Mouse (Mus musculus) left cerebral cortex, postnatal 25 days (tissue): ENCODE data around the gene Zfp872. TPM values are rescaled to one million over a fixed set of nuclear protein-coding genes. Genes with fewer than 3 reads are reported as not detected.
"Not testable (repeated sequence)": the region's sequence is repeated elsewhere in the genome, so short reads cannot be mapped to it uniquely, and the experiment has no call there.

Experiments used
- DNase-seq, 2 experiments: peaks; one replicate each; pipeline ENCODE4 v3.0.0; 2022; ENCODE audit warnings: low spot score in 2 of 2, mixed read lengths in 1 of 2
- intact Hi-C: fragments of 180-260 bp; cut with DNase I; formaldehyde crosslinking; loops from one replicate; pipeline ENCODE4 v1.15.1; 2025
- total RNA-seq, 2 experiments: library from RNA; stranded (reverse); gene quantifications; 2 replicates each; pipeline ENCODE4 v1.2.3; 2021

The Zfp872 gene
- total RNA-seq, 2 experiments from 2014 or later: not detected

DNA sequence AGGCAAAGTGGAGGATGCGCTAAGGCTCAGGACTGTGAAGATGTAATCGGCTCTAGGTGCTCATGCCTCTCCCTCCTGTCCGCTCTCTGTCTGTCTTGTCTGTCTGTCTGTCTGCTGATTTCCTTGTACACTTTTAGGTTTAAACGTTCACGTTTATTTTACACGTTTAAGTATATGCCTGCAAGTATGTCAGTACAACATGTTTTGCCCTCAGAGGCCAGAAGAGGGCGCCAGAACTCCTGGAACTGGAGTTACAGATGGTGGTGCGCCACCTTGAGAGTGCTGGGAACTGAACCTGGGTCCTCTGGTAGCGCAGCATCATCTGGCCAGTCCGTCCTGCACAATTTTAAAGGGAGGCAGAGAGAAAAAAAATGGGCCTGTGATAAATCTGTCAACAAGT is 21.2 kb upstream of the Zfp872 start:
- no peak for DNase-seq
- intact Hi-C loops: no loop called here

DNA sequence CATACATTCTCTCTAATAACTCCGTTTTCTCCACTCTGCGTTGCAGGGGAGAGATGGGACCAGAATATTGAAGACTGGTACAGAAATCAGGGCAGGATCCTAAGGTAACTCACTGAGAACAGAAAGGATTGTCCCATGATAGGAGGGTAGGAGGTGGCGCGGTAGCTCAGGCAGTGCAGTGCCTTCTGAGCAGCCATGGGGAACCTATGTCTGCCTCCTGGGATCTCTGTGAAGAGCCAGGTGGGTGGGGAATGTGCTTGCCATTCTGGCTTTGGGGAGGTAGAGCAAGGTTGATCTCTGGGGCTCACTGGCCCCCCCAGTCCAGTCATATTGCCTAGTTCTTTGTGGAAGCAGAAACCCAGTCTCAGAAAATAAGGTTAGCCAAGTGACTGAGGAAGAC is 20.1 kb upstream of the Zfp872 start:
- intact Hi-C loops: no loop called here
- no peak for DNase-seq

DNA sequence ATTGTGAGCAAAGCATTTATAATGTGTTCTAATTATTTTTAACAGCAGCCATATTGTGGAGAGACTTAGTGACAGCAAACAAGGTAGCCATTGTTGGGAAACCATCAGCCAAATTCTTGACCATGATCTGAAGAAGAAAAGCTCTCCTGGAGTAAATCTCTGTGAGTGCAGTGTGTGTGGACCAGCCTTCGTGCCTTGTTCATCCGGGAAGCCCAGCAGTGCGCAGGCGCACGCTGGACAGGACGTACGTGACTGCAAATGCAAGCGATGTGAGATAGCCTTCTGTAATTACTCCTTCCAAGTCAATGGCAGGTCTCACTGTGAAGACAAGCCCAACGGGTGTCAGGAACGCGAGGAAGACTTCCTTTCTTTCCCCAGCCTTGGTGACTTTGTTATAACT is 18.6 kb upstream of the Zfp872 start:
- intact Hi-C loops: no loop called here
- DNase-seq: no peak

DNA sequence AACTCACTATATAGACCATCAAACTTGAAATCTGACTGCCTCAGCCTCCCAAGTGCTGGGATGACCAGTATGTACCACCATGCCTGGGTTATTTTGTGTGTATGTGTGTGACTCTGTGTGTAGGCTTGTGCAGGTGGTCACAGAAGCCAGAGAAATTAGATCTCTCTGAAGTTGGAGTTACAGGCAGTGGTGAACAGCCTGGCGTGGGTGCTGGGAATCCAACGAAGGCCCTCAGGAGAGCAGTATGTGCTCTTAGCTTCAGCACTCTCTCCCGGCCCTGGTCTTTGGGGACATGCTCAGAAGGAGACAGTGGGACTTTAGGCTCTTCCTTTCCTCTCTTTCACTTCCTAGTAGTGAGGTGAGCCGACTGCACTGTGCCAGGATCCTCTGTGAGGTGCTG is 15.6 kb upstream of the Zfp872 start:
- intact Hi-C loops: no loop called here
- DNase-seq: no peak

DNA sequence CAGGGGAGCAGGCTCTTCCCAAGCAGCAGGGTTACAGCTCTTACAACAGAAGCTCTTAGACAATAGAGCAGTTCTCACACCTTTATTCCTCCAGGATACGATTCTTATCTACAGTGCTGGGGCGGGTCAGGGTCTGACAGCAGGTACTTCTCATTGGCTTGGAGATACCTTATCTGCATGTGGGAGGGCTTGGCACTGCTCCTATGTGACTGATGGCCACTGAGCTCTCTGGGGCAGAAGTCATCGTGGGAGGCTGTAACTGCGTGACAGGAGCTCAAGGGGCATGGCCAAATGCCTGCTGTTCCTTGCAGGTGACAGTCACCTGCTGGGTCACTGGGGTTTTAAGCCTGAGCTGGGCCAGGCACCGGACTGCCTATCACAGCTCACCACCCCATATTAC is 8.5 kb downstream of the Zfp872 start:
- no peak for DNase-seq
- intact Hi-C loops: no loop called here

DNA sequence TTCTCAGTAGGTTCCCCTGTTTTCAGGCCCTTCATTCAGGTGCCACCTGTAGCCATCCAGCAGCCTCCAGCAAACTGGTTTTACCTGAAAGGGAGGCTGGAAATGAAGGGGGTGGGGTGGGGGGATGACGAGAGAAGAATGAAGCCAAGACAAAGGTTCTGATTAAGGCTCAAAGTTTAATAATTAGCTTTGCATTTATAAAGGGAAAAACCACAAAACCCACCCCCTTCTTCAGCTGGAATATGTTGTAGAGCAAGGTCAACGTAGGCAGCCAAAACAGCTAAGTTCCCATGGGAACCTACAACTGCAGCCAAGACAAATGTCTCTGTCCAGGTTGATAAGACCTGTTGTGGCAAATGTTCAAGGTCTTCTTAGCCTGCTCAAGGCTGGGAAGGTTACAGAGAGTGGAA is 25.9 kb downstream of the Zfp872 start:
- no peak for DNase-seq
- intact Hi-C loops: no loop called here

DNA sequence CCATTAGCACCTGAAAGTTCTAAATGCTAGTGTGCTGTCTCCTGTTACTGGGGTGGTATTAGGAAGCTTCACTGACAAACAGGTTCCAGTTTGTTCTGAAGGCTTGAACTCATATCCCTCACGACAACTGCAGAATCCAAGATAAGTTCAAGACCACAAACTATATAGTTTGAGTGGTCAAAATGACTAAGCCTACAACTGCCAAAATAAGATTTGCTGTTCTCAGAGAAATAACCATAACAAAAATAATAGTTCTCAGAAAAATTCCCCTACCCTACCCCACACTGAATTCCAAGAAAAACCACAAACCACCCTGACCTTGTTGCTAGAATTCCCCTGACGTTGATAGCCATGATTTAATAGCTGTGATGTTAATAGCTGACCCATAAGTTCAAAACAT is 26.7 kb downstream of the Zfp872 start:
- intact Hi-C loops: no loop called here
- DNase-seq: no peak

DNA sequence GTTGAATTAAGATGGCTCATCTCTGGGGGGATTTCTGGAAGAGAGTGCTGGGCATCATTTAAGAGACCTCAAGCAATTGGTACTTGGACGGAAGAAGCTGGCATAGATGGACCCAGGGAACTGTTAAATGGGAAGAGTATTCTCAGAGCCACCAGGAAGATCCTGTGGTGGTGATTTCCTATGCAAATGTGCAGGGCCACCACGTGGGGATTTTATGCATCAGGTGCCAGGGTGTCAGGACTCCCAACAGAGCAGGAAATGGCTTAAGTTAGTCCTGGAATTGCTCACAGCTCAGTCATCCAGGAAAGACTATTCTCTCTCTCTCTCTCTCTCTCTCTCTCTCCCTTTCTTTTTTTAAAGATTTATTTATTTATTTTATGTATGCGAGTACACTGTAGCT is 28.8 kb downstream of the Zfp872 start:
- DNase-seq: no peak
- intact Hi-C loops: no loop called here

DNA sequence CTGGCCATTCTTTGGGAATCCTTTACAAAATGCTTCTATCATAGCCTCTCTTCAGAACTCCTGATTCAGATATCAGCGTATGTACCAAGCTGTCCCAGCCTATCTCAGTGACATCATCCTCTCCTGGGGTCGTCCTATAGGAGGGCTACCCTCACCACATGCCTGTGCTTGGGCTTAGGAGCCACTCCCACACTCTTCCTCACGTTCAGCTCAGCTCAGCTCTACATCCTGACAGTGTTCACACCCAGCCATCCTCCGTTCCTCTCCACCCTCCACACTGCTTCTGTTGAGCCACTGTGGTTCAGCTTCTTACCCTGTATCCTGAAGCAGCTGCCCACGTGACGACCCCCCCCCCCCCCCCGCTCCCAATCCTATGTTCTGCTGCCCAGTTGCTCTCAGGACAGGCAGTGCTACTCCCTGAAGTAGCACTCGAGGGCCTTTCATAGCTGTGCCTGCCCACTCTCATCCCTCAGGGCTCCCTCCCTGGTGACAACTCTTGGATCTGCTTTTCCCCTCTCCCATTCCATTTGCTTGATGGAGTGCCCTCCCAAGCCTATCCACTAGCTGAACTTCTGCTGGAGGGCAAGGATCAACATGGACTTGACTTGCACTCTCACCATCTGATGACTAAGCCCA is 30.1 kb downstream of the Zfp872 start:
- DNase-seq: no peak
- intact Hi-C loops: no loop called here

DNA sequence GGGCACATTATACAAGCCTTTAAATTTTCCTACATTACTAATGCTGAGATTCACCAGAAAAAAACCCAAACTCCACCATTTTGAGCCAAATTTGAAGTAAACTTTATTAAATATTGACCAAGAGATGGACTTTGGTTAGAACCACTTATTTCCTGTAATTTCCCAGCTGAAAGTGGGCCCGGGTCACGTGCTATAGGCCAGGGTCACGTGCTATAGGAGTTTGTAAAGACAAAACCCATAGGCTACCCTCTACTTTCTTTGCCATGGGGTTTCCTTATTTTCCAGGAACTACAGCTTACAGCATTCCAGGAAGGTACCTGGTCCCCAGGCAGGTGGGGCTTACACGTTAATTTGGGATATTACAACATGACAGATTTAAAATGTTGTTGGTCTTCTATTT is 36.2 kb downstream of the Zfp872 start:
- intact Hi-C loops: loop anchor here (2.0 kb wide), 1 partner anchor 67 kb away; the partner anchor contains the start of gene Pigyl
- DNase-seq: no peak

DNA sequence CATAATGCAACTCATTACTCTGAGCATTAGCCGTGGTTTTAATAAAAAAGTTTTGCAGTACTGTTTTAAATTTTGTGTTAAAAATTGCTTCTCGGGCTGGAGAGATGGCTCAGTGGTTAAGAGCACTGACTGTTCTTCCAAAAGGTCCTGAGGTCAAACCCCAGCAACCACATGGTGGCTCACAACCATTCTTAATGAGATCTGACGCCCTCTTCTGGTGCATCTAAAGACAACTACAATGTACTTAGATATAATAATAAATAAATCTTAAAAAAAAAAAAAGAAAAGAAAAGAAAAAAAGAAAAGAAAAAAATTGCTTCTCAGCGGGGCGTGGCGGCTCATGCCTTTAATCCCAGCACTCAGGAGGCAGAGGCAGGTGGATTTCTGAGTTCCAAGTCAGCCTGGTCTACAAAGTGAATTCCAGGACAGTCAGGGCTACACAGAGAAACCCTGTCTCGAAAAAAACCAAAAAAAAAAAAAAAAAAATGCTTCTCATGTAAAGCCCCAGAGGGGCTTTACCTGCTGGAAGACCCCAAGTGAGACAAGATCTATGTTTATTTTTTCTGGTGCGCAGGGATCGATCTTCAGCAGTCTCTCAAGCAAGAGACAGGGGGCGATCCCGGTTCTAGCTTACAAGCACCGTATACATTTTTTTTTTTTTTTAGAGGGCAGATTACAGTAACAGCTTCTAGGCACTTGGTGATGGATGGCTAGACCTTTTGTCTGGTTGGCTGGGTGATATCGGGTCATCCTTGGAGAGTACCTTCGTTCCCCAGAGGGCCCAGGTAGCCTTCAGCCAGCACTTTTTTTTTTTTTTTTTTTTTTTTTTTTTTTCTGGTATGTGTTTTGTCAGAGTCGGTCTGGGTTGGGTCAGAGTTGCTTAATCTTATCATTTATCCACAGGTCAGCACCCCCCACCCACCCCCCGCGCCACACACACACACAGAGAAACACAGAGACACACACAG is 36.9 kb downstream of the Zfp872 start:
- DNase-seq: peak; percentile 6 to 32
- intact Hi-C loops: loop anchor here (2.0 to 5.0 kb wide), 2 partner anchors 68 to 162 kb away; partner anchors contain the start of genes Anln and Pigyl

DNA sequence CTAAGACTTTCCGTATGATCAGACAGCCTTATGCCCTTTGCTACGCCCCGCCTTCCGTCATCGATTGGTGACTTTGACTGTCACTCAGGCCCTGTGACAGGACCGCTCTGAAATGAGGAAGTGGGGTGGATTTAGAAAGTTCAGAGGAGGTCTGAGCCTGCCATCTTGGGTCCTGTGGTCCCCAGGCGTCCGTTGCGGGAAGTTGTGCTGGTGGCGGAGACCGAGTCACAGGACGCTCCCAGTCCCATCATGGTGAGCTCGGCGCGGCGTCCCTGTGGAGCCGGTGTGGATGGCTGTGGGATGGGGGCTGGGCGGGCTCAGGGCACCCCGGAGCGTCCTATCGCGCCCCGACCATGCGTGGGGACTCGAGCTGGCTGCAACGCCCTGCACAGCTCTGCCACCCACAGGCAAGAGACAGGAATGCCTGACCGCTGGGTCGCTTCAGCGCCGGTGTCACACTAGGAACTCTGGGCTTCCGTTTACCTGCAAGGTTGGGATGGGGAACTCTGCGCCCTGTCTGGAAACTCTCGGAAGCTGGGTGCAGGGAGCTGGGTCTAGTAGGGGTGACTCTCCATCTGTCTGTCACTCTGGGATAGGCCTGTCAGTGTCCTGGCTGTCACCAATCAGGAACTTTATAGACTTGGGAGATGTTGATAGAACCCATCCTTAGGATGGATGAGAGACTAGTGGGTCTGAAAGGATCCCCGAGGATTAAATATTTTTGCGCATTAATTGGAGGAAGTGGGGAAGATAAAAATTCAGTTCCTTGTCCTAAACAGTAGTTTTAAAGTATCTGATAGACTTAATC is 37.9 kb downstream of the Zfp872 start, which contains the start of gene Zfp809:
Zfp809 (plus strand) TSS at position 134 of the 808 bp plus-strand sequence.
- intact Hi-C loops: loop anchor here (2.0 to 5.0 kb wide), 2 partner anchors 69 to 162 kb away; partner anchors contain the start of genes Anln and Pigyl
- DNase-seq: peak; percentile 99

DNA sequence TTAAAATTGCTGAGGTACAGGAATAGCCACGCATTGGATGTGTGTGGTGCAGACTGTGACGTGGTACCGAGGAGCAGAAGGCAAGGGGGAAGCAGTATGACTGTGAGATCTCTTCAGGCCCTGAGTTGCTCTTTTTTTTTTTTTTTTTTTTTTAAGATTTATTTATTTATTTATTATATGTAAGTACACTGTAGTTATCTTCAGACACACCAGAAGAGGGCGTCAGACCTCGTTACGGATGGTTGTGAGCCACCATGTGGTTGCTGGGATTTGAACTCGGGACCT is 38.4 kb downstream of the Zfp872 start:
- DNase-seq: not testable (repeated sequence)
- intact Hi-C loops: loop anchor here (5.0 kb wide), 1 partner anchor 161 kb away; the partner anchor contains the start of gene Anln

DNA sequence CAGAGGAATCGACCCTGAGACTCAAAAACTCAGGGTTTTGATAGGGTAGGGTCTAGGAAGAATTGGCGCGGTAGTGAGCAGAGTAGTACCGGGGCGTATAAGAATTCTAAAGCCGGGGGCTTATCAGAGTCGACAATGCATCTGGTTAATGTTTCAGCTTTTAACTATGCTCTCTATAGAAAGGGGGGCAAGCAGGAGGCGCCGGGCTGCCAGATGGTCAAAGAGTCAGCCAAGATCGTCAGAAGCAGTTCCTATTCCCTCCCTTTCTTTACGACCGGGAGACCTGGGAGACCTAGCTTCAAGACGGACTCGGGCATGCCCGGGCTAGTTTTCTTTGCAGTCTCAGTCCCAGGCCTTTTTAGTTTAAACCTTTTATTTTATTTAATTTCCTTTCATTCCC is 39.0 kb downstream of the Zfp872 start:
- DNase-seq: no peak
- intact Hi-C loops: loop anchor here (5.0 kb wide), 1 partner anchor 160 kb away; the partner anchor contains the start of gene Anln

DNA sequence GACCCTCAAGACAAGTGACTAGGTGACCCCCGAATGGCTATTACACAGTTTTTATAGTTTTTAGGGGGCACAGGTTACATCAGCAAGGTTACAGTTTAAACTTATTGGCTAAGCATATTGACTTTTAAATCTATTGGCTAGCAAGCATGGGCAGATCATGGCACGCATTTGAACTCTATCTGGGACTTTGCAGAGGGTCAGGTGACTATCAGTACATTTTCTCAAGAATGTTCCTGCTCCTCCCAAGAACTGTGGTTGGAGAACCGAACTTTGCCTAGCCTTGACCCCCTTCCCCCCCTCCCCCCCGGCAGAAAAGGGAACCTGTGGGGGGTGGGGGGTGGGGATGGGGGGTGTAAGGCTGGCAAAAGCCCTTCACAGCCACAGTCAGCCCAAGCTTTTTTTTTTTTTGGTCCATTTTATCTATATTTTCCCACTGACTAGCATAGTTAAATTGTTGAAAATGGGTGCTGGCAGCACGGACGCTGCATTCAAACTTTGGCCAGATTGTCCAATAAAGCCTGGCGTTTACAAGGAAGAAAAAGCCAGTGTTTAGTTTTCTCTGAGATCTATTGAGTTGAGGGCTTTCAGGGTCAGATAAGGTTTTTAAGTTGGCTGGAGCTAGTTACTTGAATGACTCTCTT is 41.6 kb downstream of the Zfp872 start:
- intact Hi-C loops: loop anchor here (5.0 kb wide), 1 partner anchor 158 kb away; the partner anchor contains the start of gene Anln
- DNase-seq: no peak

DNA sequence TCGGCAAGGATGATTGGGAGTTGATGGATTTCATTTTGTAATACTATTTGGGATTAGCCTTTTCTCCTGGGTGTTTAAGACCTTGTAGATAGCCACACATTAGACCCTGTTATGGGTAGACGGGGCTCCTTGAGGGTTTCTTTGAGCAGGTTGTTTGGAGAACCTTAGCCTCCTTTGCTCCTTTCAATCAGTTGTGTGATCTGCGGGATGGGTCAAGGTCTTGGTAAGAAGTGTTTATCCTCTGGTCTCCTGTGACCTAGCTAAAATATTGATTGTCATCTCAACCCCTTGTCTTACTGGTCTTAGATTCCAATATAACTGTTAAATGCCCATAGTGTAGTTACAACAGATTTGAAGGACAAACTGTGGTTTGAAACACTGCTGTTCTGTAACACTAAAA is 42.2 kb downstream of the Zfp872 start:
- intact Hi-C loops: no loop called here
- no peak for DNase-seq

DNA sequence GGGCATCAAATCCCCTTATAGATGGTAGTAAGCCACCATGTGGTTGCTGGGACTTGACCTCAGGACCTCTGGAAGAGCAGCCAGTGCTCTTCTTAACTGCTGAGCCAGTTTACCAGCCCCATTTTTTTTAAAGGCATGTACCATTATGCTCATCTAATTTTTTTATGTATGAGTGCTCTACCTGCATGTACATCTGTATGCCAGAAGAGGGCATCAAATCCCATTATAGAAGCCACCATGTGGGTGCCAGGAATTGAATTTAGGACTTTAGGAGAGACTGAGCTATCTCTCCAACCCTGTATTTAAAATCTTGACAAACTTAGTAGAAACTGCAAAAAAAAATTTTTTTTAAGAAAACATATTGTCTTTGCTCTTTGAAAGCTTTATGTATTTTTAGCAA is 42.7 kb downstream of the Zfp872 start:
- peak in 1 of 2 experiments; percentile 13 for DNase-seq
- intact Hi-C loops: no loop called here

DNA sequence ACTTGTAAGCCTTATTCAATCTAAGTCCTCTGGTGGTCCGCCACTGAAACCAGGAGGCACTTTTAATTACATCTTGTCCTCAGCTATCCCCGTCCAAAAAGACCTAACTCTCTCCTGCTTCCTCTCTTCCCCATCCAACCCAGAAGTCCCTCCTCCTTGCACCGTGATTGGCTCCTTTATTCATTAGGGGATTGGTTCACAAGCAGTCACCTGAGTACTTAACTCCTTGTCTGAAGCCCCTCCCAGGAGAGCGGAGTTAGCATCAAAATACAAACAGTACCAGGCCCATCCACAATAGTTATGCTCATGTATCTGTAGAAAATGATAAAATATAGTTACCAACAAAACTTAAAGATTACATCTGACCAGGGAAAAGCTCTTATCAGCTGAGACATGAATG is 52.1 kb downstream of the Zfp872 start:
- DNase-seq: no peak
- intact Hi-C loops: no loop called here

DNA sequence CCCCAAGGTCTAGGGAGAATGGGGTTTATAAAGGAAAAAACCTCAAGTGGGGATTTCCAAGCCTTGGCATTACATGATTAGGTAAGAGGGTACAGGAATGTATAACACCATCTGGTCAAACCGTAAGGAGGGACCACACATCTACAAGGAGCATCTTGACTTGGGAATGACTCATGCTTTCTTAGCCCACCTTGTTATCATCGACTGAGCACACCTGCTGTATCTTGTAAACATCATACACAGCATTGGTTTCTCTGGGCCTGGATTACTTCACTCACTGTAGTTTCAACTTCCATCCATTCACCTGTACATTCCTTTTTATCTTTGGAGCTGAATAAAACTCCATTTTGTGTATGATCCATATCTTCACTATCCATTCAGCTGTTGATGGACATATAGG is 56.4 kb downstream of the Zfp872 start:
- intact Hi-C loops: no loop called here
- DNase-seq: no peak
